Mouse (Mus musculus): ENCODE measurements around the gene Suox. TPM values are rescaled to one million over a fixed set of nuclear protein-coding genes. Genes with fewer than 3 reads are reported as not detected.
A peak's percentile ranks its signal among the peaks of the same experiment; 100 is the strongest.
"Not testable (repeated sequence)": the region's sequence is repeated elsewhere in the genome, so short reads cannot be mapped to it uniquely, and the experiment has no call there.

The Suox gene
- 8.1 and 8.6 TPM in 2 replicates for polyA plus RNA-seq (2012; rRNA removed)
- polyA plus RNA-seq (2014; fragmentation: Nextera tagmentation; extraction: Ambion mirVana) = 7.6 and 9.9 TPM in 2 replicates

- peak; percentile 70 for DNase-seq (ENCODE audit: low read depth in 3 of 3, low spot score in 3 of 3)
- Histone ChIP-seq H3K4me1 (replicated peaks; ENCODE audit: control insufficient read depth in 2 of 2, insufficient read depth in 2 of 2, low read length in 1 of 2) (peaks cover 1 to 13% of the 10 kb centered on the region in 2 experiments), H3K9me3 (ENCODE audit: control insufficient read depth, low read length) (no peaks in the 10 kb centered on the region), H3K9ac (replicated peaks) (peak within 1 kb of the TSS; percentile 68), H3K4me2 (ENCODE audit: low read depth) (peak within 1 kb of the TSS; percentile 92), H3K27ac (peak within 1 kb of the TSS; percentile 65), H3K4me3 (ENCODE audit: insufficient read depth in 1 of 2, low read depth in 2 of 2, low read length in 2 of 2) (peak within 1 kb of the TSS; percentile 73 to 90), H3K27me3 (ENCODE audit: control insufficient read depth, insufficient read depth, low read length) (peaks cover 6% of the 10 kb centered on the region), H3K36me3 (replicated peaks; ENCODE audit: control insufficient read depth, insufficient read depth, low read depth) (no peaks in the 10 kb centered on the region)
- under 1% methylated on average over 60 of the region's 60 CpGs for WGBS (ENCODE audit: insufficient replicate concordance)
- TF ChIP-seq EP300 (IDR thresholded peaks at IDR 0.05; ENCODE audit: low read depth) (no peak), CTCF (IDR thresholded peaks at IDR 0.05; ENCODE audit: low read depth) (no peak)
- ATAC-seq (ENCODE audit: insufficient read depth) = peak; percentile 93
These were observed at the start of gene Suox for GRCm38 (mm10) chr10:128673763-128674468. TSS of gene Suox (minus strand) at chr10:128674073.

DNA sequence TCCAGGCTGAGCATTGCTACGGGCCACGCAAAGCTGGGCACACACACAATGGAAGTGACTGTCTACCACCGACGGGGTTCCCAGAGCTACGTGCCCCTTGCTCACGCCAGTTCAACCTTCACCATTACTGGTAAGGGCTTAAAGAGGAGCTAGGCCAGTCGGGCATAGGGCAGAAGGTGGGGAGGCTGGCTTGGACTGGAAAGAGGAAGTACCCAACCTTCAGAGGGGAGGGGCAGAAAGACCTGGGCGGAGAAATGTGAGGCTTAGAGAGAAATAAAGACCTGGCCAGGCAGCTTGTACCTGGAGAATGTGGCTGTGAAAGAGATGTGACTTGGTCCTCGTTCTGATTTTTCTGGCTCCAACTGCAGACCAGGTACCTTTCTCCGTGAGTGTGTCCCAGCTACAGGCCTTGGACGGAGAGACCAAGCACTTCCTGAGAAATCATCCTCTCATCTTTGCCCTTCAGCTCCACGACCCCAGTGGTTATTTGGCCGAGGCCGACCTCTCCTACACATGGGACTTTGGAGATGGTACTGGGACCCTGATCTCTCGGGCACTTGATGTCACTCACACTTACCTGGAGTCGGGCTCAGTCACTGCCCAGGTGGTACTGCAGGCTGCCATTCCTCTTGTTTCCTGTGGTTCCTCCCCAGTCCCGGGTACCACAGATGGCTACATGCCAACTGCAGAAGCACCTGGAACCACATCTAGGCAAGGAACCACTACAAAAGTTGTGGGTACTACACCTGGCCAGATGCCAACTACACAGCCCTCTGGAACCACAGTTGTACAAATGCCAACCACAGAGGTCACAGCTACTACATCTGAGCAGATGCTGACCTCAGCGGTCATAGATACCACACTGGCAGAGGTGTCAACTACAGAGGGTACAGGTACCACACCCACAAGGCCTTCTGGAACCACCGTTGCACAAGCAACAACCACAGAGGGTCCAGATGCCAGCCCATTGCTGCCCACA lies 42.0 kb upstream of the Suox start:
- H3K4me3 ChIP-seq (ENCODE audit: insufficient read depth in 1 of 2, low read depth in 2 of 2, low read length in 2 of 2) = no peak overlapping the region
- no peak for TF ChIP-seq EP300 (IDR thresholded peaks at IDR 0.05; ENCODE audit: low read depth)
- TF ChIP-seq CTCF (IDR thresholded peaks at IDR 0.05; ENCODE audit: low read depth) = no peak
- ATAC-seq (ENCODE audit: insufficient read depth) (peak; percentile 21; the same call in 1 of the 2 replicates), DNase-seq (ENCODE audit: low read depth in 3 of 3, low spot score in 3 of 3) (no peak)
- no peaks in the 10 kb centered on the region for H3K4me1 ChIP-seq (replicated peaks; ENCODE audit: control insufficient read depth in 2 of 2, insufficient read depth in 2 of 2, low read length in 1 of 2)
- WGBS (ENCODE audit: insufficient replicate concordance) = 61% methylated on average over 19 of the region's 19 CpGs
- no peak overlapping the region for H3K4me2 ChIP-seq (ENCODE audit: low read depth)
- no peaks in the 10 kb centered on the region for H3K27me3 ChIP-seq (ENCODE audit: control insufficient read depth, insufficient read depth, low read length)
- H3K9me3 ChIP-seq (ENCODE audit: control insufficient read depth, low read length) = no peaks in the 10 kb centered on the region
- H3K9ac ChIP-seq (replicated peaks) = no peak overlapping the region
- no peak overlapping the region for H3K27ac ChIP-seq
- H3K36me3 ChIP-seq (replicated peaks; ENCODE audit: control insufficient read depth, insufficient read depth, low read depth) = no peaks in the 10 kb centered on the region

GRCm38 (mm10) chr10:128711318-128711717 lies 37.4 kb upstream of the Suox start:
- ATAC-seq (ENCODE audit: insufficient read depth); H3K36me3 ChIP-seq (replicated peaks; ENCODE audit: control insufficient read depth, insufficient read depth, low read depth); H3K9ac ChIP-seq (replicated peaks); H3K9me3 ChIP-seq (ENCODE audit: control insufficient read depth, low read length); H3K4me1 ChIP-seq (replicated peaks; ENCODE audit: control insufficient read depth in 2 of 2, insufficient read depth in 2 of 2, low read length in 1 of 2); H3K27me3 ChIP-seq (ENCODE audit: control insufficient read depth, insufficient read depth, low read length); DNase-seq (ENCODE audit: low read depth in 3 of 3, low spot score in 3 of 3); H3K4me2 ChIP-seq (ENCODE audit: low read depth); H3K27ac ChIP-seq; H3K4me3 ChIP-seq (ENCODE audit: insufficient read depth in 1 of 2, low read depth in 2 of 2, low read length in 2 of 2): not testable (repeated sequence)
- WGBS (ENCODE audit: insufficient replicate concordance) = 82% methylated on average over 7 of the region's 7 CpGs

DNA sequence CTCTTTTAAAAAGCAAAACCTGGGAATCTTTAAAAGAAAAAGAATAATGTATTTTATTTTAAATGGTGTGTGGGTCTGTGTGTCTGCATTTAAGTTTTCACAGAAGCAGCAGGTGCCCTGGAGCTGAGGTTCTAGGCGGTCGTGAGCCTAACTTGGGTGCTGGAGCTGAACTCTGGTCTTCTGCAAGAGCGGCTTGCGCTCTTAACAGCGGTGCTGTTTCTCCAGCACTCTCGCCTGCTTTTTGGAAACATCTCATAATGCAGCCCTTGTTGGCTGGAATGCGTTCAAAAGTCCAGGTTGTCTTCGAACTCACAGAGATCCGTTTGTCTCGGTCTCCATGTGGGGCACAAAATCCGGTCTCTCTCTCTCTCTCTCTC lies 31.4 kb upstream of the Suox start:
- Histone ChIP-seq H3K9ac (replicated peaks) (peak overlapping the region; percentile 77), H3K27me3 (ENCODE audit: control insufficient read depth, insufficient read depth, low read length) (no peaks in the 10 kb centered on the region), H3K27ac (peak overlapping the region; percentile 72), H3K4me2 (ENCODE audit: low read depth) (peak overlapping the region; percentile 91), H3K9me3 (ENCODE audit: control insufficient read depth, low read length) (no peaks in the 10 kb centered on the region), H3K36me3 (replicated peaks; ENCODE audit: control insufficient read depth, insufficient read depth, low read depth) (peaks cover 29% of the 10 kb centered on the region), H3K4me1 (replicated peaks; ENCODE audit: control insufficient read depth in 2 of 2, insufficient read depth in 2 of 2, low read length in 1 of 2) (peaks cover 14 to 24% of the 10 kb centered on the region in 2 experiments), H3K4me3 (ENCODE audit: insufficient read depth in 1 of 2, low read depth in 2 of 2, low read length in 2 of 2) (peak overlapping the region; percentile 44 to 92)
- WGBS (ENCODE audit: insufficient replicate concordance) = 11% methylated on average over 11 of the region's 11 CpGs
- TF ChIP-seq EP300 (IDR thresholded peaks at IDR 0.05; ENCODE audit: low read depth) (no peak), CTCF (IDR thresholded peaks at IDR 0.05; ENCODE audit: low read depth) (no peak)
- ATAC-seq (ENCODE audit: insufficient read depth) (peak; percentile 21; the same call in 1 of the 2 replicates), DNase-seq (ENCODE audit: low read depth in 3 of 3, low spot score in 3 of 3) (no peak)
